Mouse (Mus musculus): ENCODE measurements around the gene Tbcel.

Gene Tbcel

DNA sequence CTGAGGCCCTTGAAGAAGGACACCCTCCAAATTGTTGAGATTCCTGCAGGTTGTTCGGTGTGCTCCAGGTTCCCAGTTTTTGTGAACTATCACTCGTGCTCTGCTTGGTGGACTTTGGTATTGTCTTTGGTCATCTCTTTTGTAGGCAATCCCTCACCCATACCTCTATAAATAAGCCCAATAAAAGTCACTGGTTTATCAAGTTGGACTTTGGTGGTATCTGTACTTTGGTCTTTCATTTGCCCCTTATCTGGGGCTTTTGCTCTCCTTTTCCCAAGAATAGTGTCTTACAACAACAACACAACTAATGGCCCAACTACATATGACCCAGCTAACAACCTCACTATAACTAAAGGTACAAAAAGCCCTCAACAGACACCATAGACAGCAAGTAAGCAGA is 66.4 kb downstream of the Tbcel start:
- no peak for DNase-seq (ENCODE audit: low spot score)

DNA sequence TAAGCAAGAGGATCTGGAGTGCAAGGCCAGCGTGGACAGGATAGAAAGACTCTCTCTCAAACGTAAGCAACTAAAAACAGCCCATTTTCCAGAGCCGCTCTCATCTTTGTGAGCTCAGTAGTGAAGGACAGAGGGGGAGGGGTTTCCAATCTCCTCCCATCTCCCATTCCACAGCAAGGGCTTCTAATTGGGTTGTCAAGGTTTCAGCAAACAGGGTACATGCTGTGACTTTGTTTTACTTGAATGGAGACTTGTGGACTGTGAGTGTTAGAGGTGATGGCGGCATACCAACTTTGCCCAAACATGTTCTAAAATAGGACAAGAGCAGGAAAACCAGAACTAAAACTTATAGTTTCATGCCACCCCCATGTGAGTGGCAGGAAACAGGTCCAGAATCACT is 68.2 kb downstream of the Tbcel start:
- DNase-seq (ENCODE audit: low spot score) = no peak

DNA sequence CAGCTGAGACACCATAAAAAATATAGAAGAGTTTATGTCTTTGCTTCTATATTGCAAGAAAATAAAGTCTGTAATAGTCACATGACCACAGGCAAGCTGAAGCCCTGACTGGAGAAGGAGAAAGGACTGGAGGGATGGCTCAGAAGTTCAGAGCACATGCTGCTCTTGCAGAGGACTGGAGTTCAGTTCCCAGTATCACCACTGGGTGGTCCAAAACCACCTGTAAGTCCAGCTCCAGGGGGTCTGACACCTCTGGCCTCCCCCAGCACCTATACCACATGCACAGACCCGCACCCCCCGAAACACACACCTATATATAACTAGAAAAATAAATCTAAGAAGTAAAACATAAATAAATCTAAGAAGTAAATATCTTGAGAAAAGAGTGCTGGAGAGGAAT is 75.5 kb downstream of the Tbcel start:
- DNase-seq (ENCODE audit: low spot score) = no peak

DNA sequence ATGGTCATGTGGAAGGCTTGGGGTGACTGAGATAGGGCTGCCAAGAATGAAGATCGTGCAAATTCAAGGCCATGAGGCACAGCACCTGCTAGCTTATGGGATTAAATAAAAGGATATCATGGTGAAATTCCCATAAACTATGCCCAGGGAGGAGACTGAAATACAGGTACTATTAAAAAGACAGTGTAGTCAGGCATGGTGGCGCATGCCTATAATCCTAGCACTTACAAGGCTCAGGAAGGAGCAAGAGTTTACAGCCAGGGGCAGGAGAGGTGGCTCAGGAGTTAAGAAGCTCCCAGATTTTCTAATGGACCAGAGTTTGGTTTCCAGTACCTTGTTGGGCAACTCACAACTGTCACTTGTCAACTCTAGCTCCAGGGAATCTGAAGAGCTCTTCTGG is 76.0 kb downstream of the Tbcel start:
- DNase-seq (ENCODE audit: low spot score) = no peak

DNA sequence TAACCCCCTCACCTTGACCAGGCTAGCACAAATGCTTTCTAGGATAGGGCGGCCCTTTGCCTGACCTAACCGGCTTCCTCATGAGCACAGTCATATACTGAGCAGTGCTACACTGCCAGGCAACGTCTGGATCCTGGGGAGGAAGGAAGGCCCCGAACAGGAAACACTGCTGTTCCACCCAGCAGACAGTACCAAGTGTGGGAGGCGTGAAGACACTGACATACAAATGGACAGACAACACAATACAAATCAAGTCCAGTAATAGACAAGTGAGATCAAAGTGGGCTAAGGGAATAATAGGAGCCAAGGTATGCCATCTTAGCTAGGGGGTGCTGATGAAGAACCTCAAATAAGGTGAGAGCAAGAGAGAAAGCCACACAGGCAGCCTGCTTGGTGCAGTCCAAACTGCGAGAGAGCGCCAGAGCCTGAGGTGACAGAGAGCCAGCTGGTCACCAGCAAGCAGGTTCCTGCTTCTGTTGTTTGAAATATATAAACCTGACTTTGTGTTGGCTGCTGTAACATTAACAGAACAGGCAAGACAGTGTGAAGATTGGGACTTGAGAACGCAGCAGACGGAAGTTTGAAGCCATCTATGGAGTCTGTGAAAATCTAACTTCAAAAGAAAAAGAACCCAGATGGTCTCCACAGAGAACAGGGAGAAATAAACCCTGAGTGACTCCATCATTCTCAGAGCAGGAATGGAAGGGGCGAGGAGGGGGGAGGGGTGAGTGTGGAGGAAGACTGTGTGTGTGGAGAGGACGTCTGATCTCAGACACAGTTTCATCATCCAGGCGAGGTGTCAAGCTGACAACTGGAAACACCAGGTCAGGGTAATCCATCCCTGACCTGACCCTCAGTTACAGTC is 79.3 kb downstream of the Tbcel start:
- DNase-seq (ENCODE audit: low spot score) = no peak

DNA sequence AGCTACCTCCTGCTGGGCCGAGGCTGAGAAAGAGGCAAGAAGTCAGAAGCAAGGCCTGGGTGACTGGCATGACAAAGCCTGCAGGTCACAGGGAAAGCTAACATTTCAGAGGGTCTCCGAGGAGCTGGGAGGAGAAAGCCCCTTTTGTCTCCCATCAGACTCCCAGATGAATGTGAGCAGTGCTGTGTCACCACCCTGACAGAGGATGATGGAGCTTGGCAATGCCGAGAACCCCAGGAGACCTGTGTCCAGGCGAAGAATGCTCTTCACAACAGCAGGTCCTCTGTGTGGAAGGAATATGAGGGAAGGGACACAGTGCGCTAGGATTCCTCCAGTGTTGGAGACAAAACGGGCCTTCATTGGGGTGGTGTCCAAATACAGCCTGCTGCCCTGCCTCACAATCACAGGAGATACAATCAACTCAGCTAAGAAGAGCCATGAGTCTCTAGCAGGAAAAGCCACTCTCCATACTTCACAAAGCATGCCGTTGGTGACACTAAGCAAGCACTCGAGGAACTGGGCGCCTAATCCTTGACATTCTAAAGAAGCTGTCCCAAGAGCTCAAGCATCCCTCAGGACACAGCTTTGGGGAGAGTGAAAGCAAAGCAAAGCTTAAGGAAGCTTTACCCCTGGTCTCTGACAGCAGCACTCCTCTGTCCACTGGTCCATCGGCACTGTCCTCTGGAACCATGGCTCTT is 80.8 kb downstream of the Tbcel start:
- no peak for DNase-seq (ENCODE audit: low spot score)

DNA sequence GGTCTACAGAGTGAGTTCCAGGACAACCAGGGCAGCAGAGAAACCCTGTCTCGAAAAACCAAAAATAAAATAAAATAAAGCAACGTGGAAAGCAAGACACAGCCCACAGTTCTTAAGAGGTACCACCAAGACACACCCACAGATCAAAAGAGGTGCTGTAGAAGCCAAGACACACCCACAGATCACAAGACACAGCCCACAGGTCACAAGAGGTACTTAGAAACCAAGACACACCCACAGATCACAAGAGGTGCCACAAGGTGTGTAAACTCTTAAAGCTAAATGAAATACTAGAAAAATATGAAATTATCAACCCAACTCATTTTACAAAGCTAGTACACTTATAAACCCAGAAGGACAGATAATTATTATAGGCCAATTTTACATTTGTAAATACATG is 84.0 kb downstream of the Tbcel start:
- DNase-seq (ENCODE audit: low spot score) = no peak

DNA sequence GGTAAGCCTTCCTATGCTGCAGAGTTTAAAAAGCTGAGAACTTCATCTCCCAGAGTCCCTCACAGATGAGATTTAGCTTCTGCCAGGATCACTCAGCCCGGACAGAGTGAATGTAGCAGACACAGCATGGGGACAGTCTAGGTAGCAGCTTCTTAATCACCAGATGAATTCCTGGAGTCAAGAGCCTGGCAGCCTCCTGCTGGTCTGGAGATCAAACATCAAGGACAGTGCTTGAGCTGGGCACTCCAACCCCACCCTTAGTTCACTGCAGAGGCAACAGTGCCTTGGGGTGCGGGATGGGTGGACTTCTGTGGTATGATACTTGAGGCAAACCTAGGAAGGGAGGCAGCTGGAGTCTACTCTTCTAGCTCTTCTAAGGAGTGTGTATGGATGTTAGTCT is 87.9 kb downstream of the Tbcel start:
- DNase-seq (ENCODE audit: low spot score) = no peak

DNA sequence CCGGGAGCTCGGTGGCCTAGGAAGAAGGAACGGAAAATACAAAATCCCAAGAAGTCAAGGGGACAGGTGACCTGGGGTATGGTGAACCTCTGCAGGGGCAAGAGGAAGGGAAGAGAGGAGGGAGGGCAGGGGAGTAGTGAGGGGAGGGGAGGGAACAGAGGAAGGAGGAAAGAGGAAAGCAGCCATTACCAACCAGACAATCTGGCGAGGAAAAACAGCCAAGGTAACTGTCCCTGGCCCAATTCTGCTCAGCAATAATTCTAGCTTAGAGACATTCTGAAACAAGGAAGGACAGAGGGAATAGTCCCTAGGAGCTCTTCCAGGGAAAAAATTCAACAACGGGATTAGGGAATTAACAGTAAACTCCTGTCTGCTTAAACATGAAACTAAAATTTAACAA is 88.8 kb downstream of the Tbcel start:
- DNase-seq (ENCODE audit: low spot score) = no peak

DNA sequence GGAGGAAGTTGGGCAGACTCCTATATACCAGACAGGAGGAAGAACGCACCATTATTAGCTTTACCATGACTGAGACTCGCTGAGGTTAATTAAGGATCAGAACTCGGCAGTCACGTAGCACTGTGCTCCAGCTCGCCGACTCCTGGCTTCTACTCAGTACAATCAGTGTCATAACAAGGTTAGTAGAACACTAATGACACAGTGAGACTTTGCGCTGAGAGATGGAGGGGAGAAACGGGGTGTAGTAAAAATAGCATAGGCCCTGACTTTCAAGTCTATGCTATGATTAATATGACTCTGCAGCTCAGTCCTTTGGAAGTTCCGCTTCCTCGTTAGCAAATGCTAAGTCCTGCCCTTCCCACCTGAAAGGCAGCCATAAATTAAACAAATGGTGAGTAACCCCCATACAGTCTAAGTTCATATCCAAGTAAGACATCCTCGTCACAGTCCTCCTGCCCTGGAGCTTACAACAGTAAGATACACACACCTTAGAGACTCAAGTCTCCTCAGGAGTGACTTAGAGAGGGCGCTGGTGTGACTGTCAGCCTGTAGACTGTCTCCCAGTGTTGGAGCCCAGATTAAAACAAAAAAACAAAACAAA is 90.2 kb downstream of the Tbcel start:
- DNase-seq (ENCODE audit: low spot score) = no peak

DNA sequence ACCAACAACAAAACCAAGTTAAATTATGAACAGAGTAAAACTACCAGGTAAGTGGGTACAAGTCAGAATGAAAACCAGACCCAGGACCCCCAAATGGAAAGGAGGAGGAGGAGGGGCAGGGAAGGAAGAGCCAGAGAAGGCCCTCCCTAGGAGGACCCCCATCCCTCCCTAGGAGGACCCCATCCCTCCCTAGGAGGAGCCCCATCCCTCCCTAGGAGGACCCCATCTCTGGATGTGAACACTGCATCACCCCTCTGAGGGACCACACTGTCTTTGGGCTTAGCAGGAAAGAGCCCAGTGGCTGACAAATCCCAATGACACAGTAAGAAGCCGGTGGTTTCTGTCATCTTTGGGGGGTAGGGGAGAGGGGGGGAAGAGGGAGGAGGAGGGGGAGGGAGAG is 92.4 kb downstream of the Tbcel start:
- no peak for DNase-seq (ENCODE audit: low spot score)

DNA sequence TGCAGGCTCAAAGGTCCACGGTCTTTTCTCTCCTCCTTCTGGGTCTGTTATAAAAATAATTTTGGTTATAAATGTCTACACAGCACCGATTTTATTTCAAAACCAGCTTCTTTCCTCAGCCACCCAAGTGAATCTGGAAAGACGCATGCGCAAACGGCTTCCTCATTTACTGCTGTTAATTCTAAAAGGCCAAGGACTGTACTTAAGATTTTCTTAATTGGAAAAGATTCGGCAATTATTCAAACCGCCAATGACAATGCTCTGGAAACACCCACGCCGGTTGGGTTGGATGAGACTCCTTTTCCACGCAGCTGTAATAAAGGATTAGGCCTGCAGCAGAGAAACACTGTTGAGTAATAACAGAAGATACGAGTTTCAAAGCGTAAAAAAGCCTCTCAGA is 94.3 kb downstream of the Tbcel start:
- DNase-seq (ENCODE audit: low spot score) = no peak

DNA sequence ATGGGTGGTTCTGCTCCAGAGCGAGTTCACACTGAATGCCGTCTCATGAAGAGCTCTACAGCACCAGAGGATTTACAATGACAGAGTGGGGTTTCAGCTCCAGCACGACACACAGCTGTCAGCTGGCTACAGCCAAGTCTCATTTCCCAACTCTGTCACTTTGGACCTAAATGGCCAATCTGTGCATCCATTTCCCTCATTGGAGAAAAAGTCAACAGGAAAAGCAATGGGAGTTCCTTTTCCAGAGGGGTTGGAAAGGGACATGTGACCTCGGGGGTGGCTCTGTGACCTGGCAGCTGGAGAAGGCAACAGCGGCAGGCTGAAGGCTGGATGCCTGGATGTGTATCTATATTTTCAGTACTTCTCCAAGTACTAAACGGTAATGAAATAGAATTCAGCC is 96.3 kb downstream of the Tbcel start:
- DNase-seq (ENCODE audit: low spot score) = no peak

DNA sequence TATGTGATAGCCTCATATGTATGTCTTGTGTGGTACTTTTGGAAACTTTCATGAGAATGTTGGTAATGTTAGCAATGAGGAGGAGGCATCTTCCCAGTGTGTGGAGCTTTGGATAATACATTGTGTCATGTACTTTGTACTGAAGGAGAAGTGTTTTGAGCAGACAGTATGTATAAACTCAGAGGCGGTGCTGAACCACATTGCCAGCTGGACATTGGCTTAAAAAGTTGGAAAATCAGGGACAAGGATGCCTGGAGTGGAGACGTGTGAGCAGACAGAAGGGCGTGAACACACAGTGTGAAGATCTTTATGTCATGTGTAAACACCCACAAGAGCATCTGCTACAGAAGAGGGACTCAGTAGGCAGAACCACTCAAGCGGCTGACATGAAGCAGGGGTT is 101.9 kb downstream of the Tbcel start:
- no peak for DNase-seq (ENCODE audit: low spot score)

DNA sequence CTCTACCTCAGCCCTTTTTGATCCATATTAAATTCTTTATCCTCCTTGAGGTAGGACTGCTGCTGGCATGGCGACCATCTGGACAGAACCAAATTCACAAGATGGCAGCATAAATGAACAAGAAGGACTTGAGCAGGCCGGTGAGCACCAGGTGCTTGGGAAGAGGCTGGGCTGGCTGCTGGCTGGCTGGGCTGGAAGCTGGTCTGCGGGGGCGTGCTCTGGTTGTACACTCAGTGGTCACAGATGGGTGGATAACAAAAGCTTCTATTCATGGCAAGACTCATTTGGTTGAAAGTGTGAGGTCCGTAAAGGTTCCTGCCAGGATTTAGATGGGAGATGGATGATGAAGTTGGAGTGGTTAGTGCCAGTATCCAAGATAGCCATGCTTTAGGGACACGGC is 106.1 kb downstream of the Tbcel start:
- no peak for DNase-seq (ENCODE audit: low spot score)

DNA sequence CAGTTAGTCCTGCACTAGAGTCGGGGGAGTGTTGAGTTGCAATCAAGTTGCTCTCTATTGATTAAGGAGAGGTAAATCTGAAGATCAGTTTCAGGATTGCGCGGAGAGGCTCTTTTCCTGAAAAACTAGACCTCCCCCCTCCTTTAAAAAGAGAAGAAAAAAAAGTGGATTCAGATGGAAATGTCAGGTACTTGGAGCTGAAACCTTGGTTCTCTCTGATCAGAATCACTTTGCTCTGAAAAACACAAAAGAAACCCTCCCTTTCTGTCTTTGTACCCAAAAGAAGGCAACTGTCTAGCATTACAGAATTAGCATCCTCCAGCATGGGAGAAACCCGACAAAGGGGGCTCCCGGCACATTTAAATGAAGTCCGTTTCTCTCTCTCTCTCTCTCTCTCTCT is 107.8 kb downstream of the Tbcel start, which contains the start of gene Tecta:
TSS of gene Tecta (minus strand) at position 101 of the 400 bp plus-strand sequence.
- DNase-seq (ENCODE audit: low spot score) = no peak

DNA sequence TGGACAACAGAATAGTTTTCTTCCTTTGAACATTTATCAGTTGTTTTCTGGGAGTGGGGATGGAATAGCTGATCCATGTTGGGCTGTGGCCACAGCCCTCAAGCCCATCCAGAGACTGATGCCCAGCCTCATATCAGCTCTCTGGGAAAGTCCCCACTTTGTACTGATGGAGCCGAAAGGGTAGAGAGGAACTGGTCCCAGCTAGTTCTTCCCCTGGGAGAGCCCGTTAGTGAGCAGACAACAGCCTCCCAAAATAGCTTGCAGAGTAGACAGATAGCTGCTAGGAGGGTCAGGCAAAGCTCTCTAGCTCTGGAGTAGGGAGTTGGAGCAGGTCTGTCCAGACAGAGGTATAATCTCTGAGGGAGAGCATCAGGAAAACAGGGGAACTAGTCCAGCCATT is 111.5 kb downstream of the Tbcel start:
- no peak for DNase-seq (ENCODE audit: low spot score)

DNA sequence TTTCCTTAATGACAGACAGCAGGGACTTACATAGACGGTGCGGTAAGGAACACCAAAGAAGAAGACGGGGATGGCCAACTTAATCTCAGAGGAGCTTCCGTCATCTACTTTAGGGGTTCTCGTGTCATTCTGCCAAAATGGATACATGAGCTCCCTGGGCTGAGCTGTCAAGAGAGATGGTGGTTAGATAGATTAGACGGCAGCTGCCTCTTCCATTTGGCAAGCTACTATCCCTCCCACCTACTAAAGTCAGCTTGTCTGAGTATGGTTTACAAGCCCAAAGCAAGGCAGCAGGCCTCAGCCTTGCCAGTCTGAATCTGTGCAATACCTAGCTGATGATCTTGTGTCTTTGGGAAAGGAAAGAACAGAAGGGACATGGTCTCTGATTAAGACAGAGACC is 112.7 kb downstream of the Tbcel start:
- no peak for DNase-seq (ENCODE audit: low spot score)

DNA sequence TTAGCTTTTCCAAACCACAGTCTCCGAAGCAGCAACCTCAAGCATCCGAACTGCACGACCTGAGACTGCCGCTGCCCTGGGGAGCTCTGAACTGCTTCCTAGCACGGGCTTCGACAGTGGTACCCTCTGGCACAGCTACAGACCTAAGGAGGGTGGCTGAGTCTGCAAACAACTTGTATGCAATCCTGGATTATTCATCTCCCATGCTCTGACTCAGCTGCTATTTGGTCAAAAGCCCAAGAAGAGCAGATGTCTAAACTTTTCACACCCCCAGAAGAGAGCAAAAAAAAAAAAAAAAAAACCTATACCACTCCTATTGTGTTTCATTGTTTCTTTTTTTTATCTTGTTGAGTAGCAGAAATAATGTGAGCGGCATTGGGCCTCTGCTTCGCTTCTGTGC is 113.3 kb downstream of the Tbcel start:
- no peak for DNase-seq (ENCODE audit: low spot score)

DNA sequence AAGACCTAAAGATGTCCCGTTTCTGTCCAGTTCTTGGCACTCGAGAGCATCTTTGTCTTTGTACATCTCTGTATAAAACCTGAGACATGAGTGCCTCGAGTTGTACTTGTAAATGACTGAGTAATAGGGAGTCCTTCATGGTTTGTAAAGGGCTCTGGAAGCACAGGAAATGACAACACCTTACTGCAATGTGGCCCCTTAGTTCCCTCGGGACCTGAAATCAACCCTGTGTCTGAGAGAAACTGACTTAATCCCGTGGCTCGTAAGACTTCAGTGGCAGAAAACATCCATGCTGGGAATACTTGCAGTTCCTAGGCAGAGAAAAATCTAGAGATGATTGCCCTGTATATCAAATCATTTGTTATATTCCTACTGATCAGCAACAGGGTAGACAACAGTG is 114.7 kb downstream of the Tbcel start:
- DNase-seq (ENCODE audit: low spot score) = no peak

DNA sequence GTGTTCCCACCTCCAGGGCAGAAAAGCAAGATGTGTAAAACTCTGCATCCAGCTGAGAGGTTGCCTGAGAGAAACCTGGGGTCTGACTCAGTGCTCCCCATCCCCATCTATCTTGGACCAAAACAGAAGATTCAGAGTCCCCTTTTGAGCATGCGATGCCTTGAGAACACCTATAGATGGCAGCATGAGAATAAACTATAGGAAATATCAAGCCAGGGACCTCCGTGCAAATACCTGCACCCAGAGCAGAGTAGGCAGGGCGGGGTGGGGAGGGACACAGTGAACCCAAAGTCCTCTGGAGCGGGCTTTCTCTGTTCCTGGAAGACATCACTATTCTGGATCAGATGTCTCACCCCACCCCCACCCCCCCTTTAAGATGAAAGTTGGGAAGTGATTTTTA is 119.1 kb downstream of the Tbcel start:
- DNase-seq (ENCODE audit: low spot score) = no peak

DNA sequence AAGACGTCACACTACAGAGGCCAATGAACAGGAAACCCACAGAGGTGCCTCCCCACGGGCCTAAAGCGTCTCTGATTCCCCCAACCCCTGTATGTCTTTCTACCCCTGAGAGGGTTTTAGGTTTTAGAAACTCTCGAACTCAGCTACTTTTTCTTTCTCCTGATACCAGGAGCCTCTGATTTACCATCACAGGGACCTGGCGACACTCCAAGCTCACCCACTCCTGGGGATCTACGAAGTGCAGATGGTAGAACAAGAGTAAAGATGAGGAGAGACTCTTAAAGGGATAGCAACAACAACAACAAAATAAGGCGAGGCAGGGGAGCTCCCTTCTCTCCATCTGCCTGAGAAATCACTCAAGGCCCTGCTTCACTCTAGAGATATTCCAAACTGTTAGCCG is 120.6 kb downstream of the Tbcel start:
- no peak for DNase-seq (ENCODE audit: low spot score)

DNA sequence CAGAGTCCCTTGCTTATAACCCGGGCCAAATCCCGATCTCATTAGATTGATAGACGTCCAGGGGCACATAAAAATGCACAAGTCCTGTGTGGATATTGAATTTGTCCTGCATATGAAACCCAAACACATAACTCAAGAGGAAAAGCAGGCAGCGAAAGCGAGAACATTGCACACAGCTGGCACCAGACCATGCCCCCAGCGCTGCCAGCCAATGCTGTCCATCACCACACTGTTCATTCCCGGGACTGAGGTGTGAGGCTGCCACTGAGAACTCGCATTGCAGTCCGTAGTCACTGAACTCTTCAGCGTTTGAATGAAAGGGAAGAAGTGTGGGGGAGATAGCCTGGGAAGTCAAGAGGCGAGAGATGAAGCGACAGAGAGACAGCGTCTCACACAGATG is 122.0 kb downstream of the Tbcel start:
- no peak for DNase-seq (ENCODE audit: low spot score)
